Mouse (Mus musculus) testis, adult 10 weeks (tissue): ENCODE measurements around the gene Casp8ap2. TPM values are rescaled to one million over a fixed set of nuclear protein-coding genes. Genes with fewer than 3 reads are reported as not detected.

Experiments
- polyA plus RNA-seq: library from polyadenylated mRNA; stranded (reverse); fragments of 350-450 nt; fragmentation: Illumina TruSeq; extraction: RNeasy Lipid Tissue Mini Kit (QIAGEN cat#74804); gene quantifications from one replicate; pipeline ENCODE4 v1.2.3, GENCODE M21; 2014; ENCODE audit warnings: low read depth, low replicate concordance

Gene Casp8ap2
- polyA plus RNA-seq, result 25.7 TPM

GRCm38 (mm10) chr4:32615034-32615881 is at the start of gene Casp8ap2:
TSS of gene Casp8ap2 (plus strand) at chr4:32615451.

DNA sequence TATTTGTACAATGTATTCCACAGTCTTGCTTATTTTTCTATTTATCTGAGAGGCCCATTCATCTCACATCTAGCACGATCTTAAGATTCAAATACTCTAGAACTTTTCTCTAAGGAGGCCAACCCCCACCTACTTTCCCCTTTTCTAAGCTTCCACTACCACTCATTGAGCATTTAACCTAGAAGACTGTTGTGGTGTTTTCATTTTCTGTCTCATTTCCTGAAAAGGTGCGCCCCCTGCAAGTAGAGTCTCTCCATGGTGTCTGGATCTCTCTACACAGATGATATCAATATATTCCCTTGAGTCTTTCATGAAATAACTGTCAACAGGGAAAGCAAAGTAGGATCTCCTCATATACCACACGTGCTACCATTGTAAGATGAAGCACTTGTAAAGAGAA is 12.6 kb upstream of the Casp8ap2 start, which contains the start of gene Gja10:
Gja10 (minus strand) TSS at position 101 of the 400 bp plus-strand sequence.

GRCm38 (mm10) chr4:32656918-32657662 is 41.8 kb downstream of the Casp8ap2 start, which contains the start of gene Mdn1:
TSS of gene Mdn1 (plus strand) at chr4:32657119.

Other genes starting within 250 kb of the Casp8ap2 start
- 0.28 TPM for gene Gja10, start 12.7 kb upstream of the Casp8ap2 start, polyA plus RNA-seq
- 30.4 TPM for gene Mdn1, start 41.7 kb downstream of the Casp8ap2 start, polyA plus RNA-seq
- gene Lyrm2, start 184.8 kb downstream of the Casp8ap2 start, polyA plus RNA-seq, result 67.8 TPM